Mouse (Mus musculus): ENCODE data around the gene Figla. TPM values are rescaled to one million over a fixed set of nuclear protein-coding genes. Genes with fewer than 3 reads are reported as not detected.

Gene Figla
- polyA plus RNA-seq, 2 experiments from 2014 or later: not detected

GRCm38 (mm10) chr6:86070277-86070676 is 54.3 kb downstream of the Figla start:
- no peak for ATAC-seq

Other genes with a start within 250 kb of the Figla start
- gene Nat8f6, start 195.2 kb upstream of the Figla start, polyA plus RNA-seq (2017; shearing (Covaris generic)): not detected
- not detected for gene Nat8f5, start 195.2 kb upstream of the Figla start, polyA plus RNA-seq (2017; shearing (Covaris generic))
- not detected for gene Nat8, start 184.1 kb upstream of the Figla start, polyA plus RNA-seq (2017; shearing (Covaris generic))
- not detected for gene Nat8f2, start 147.0 kb upstream of the Figla start, polyA plus RNA-seq (2017; shearing (Covaris generic))
- gene Nat8f4, start 111.3 kb upstream of the Figla start, polyA plus RNA-seq (2017; shearing (Covaris generic)): 1 to 10 TPM; 4.7 to 8.7 TPM
- 10 to 100 TPM; 34.7 to 44.8 TPM for gene Tprkb, start 104.3 kb upstream of the Figla start, polyA plus RNA-seq (2017; shearing (Covaris generic))
- 10 to 100 TPM; 10.4 to 15.9 TPM for gene Nat8f1, start 100.5 kb upstream of the Figla start, polyA plus RNA-seq (2017; shearing (Covaris generic))
- gene Dusp11, start 54.5 kb upstream of the Figla start, polyA plus RNA-seq (2017; shearing (Covaris generic)): 100 to 1,000 TPM; 168 to 211 TPM
- gene Add2, start 12.5 kb downstream of the Figla start, polyA plus RNA-seq (2017; shearing (Covaris generic)): not detected
- gene Tgfa, start 179.1 kb downstream of the Figla start, polyA plus RNA-seq (2017; shearing (Covaris generic)): under 1 TPM in 1 of 2 experiments, not detected in 1; 0.30 TPM

All from CD4-positive, CD25-positive, alpha-beta regulatory T cell, adult 4 months (primary cell).